Mouse (Mus musculus): ENCODE measurements at regions not wholly inside any gene's neighbourhood (a gene's known extent, or its start where the extent isn't known, plus 50 kb on each side); places are given as distances from the start of the nearest gene placed in this dataset.

DNA sequence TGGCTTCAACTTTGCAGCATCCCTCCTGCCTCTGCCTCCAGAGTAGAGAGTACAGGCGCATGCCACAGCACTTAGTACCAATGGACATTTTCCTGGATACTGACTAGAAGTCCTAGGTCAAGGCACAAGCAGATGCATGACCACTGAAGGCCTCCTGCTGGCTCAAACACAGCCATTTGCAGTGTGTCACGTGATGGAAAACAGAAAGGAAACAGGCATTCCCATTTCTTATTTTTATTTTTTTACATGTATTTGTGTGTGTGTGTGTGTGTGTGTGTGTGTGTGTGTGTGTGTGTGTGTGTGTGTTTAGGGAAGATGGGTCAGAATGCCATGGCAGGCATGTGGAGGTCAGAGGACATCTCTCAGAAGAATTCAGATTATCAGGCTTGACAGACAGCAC is 65.6 kb downstream of the Thap12 start:
- Histone ChIP-seq H3K27ac (ENCODE audit: insufficient read depth, low read length) (no peak overlapping the region), H3K4me3 (ENCODE audit: extremely low read depth, insufficient read depth, insufficient read length) (no peak overlapping the region), H3K27me3 (ENCODE audit: control insufficient read depth, insufficient read depth, low read length) (no peaks in the 10 kb centered on the region), H3K4me1 (ENCODE audit: control insufficient read depth, insufficient read depth, insufficient read length) (no peaks in the 10 kb centered on the region), H3K36me3 (ENCODE audit: control insufficient read depth, insufficient read depth, low read length) (no peaks in the 10 kb centered on the region)
- no peak for DNase-seq (ENCODE audit: low read depth in 1 of 2, low spot score in 2 of 2)
- no peak for TF ChIP-seq CTCF (IDR thresholded peaks at IDR 0.05; ENCODE audit: extremely low read depth, insufficient read depth, insufficient read length, insufficient replicate concordance)
- no peak for TF ChIP-seq POLR2A (IDR thresholded peaks at IDR 0.05; ENCODE audit: low read depth, low read length)
- 80% methylated on average over 2 of the region's 2 CpGs for WGBS

GRCm38 (mm10) chr7:98769111-98769734 is 65.7 kb upstream of the Wnt11 start:
- DNase-seq (ENCODE audit: low read depth in 1 of 2, low spot score in 2 of 2): no peak
- Histone ChIP-seq H3K4me1 (ENCODE audit: control insufficient read depth, insufficient read depth, insufficient read length) (no peaks in the 10 kb centered on the region), H3K27ac (ENCODE audit: insufficient read depth, low read length) (no peak overlapping the region), H3K27me3 (ENCODE audit: control insufficient read depth, insufficient read depth, low read length) (no peaks in the 10 kb centered on the region), H3K36me3 (ENCODE audit: control insufficient read depth, insufficient read depth, low read length) (no peaks in the 10 kb centered on the region), H3K4me3 (ENCODE audit: extremely low read depth, insufficient read depth, insufficient read length) (no peak overlapping the region)
- no peak for TF ChIP-seq POLR2A (IDR thresholded peaks at IDR 0.05; ENCODE audit: low read depth, low read length)
- TF ChIP-seq CTCF (IDR thresholded peaks at IDR 0.05; ENCODE audit: extremely low read depth, insufficient read depth, insufficient read length, insufficient replicate concordance): no peak
- WGBS: 21% methylated on average over 1 of the region's 1 CpGs

- no peak for DNase-seq (ENCODE audit: low read depth in 1 of 2, low spot score in 2 of 2)
- 5% methylated on average over 8 of the region's 8 CpGs for WGBS
- H3K27ac ChIP-seq (ENCODE audit: insufficient read depth, low read length): no peak overlapping the region
These were observed 64.5 kb upstream of the Wnt11 start for GRCm38 (mm10) chr7:98770257-98770890.

DNA sequence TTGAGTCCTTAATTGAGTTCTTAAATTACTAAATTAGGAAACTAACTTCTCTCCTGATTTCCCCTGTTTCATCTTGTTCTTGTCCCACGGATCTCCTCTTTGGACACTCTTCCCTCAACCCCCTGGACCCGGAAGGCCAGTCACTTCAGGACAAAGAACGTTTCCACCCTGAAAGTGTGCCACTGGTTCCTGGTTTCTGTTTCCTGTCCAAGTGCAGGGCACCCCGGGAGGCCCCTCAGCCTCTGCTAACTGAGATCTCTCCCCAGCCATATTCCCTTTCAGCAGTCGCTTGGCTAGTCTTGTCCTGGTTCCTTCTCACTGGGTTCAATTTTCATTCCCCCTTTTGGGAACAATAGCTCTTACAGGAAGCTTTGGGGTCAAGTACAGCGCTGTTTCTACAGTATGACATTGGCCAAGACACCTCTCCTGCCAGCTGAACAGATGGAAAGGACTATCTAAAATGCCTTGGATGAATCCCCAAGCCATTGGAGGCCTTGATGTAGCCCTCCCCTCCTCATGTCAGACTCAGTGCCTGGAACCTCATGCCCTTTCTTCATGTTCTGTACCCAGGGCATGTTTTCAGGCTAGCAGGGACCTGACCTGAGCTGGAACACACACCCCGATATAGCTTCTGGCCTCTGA is 63.7 kb upstream of the Wnt11 start:
- Histone ChIP-seq H3K4me3 (ENCODE audit: extremely low read depth, insufficient read depth, insufficient read length) (no peak overlapping the region), H3K27me3 (ENCODE audit: control insufficient read depth, insufficient read depth, low read length) (no peaks in the 10 kb centered on the region), H3K27ac (ENCODE audit: insufficient read depth, low read length) (no peak overlapping the region), H3K36me3 (ENCODE audit: control insufficient read depth, insufficient read depth, low read length) (no peaks in the 10 kb centered on the region), H3K4me1 (ENCODE audit: control insufficient read depth, insufficient read depth, insufficient read length) (no peaks in the 10 kb centered on the region)
- WGBS: 44% methylated on average over 7 of the region's 7 CpGs
- no peak for TF ChIP-seq CTCF (IDR thresholded peaks at IDR 0.05; ENCODE audit: extremely low read depth, insufficient read depth, insufficient read length, insufficient replicate concordance)
- TF ChIP-seq POLR2A (IDR thresholded peaks at IDR 0.05; ENCODE audit: low read depth, low read length): no peak
- DNase-seq (ENCODE audit: low read depth in 1 of 2, low spot score in 2 of 2): no peak

More at GRCm38 (mm10) chr7:98770257-98770890, 64.5 kb upstream of the Wnt11 start:
- no peak for TF ChIP-seq POLR2A (IDR thresholded peaks at IDR 0.05; ENCODE audit: low read depth, low read length)
- TF ChIP-seq CTCF (IDR thresholded peaks at IDR 0.05; ENCODE audit: extremely low read depth, insufficient read depth, insufficient read length, insufficient replicate concordance): no peak
- no peaks in the 10 kb centered on the region for H3K36me3 ChIP-seq (ENCODE audit: control insufficient read depth, insufficient read depth, low read length)
- H3K4me1 ChIP-seq (ENCODE audit: control insufficient read depth, insufficient read depth, insufficient read length): no peaks in the 10 kb centered on the region
- H3K4me3 ChIP-seq (ENCODE audit: extremely low read depth, insufficient read depth, insufficient read length): no peak overlapping the region
- no peaks in the 10 kb centered on the region for H3K27me3 ChIP-seq (ENCODE audit: control insufficient read depth, insufficient read depth, low read length)

DNA sequence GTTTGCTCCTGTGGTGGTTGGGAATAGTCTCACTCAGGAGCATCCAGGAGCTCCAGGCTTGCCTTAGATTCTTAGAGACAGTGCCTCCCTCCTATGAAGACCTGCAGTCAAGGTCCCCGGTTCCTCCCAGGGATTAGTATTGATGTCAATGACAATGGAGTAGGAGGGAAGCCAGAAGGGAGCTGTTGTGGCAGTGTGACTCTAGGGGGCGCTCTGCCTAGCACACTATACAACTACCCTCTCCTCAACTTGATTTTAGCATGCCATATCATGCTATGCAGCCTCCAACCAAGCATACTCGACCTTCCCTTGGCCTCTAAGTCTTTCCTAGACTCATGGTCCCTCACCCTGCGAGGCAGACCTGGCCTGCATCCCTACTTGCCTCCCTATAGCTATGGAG is 60.3 kb upstream of the Wnt11 start:
- whole genome bisulfite sequencing: 78% methylated on average over 4 of the region's 4 CpGs
- DNase-seq (ENCODE audit: low read depth in 1 of 2, low spot score in 2 of 2): no peak
- H3K27me3 ChIP-seq (ENCODE audit: control insufficient read depth, insufficient read depth, low read length): no peaks in the 10 kb centered on the region
- H3K36me3 ChIP-seq (ENCODE audit: control insufficient read depth, insufficient read depth, low read length): no peaks in the 10 kb centered on the region
- TF ChIP-seq CTCF (IDR thresholded peaks at IDR 0.05; ENCODE audit: extremely low read depth, insufficient read depth, insufficient read length, insufficient replicate concordance): no peak
- TF ChIP-seq POLR2A (IDR thresholded peaks at IDR 0.05; ENCODE audit: low read depth, low read length): no peak
- H3K4me1 ChIP-seq (ENCODE audit: control insufficient read depth, insufficient read depth, insufficient read length): no peaks in the 10 kb centered on the region
- no peak overlapping the region for H3K4me3 ChIP-seq (ENCODE audit: extremely low read depth, insufficient read depth, insufficient read length)
- no peak overlapping the region for H3K27ac ChIP-seq (ENCODE audit: insufficient read depth, low read length)

DNA sequence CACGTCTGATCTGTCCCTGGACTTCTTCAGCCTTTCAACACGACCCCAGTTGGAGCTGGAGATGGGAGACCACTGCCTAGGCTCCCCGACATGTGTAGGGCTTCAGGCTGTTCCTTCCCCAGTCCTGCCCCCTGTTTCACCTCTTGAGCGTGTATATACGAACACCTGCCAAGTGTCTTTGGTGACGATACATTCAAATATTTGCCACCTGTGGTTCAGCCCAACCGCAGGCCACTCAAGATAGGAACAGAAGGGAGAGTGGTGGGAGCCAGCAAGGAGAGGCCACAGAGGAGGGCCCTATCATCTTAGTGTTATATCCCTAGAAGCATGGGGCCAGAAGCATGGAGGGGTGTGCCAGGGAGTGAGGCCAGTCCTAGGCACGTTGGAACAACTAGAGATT is 59.9 kb upstream of the Wnt11 start:
- Histone ChIP-seq H3K4me3 (ENCODE audit: extremely low read depth, insufficient read depth, insufficient read length) (no peak overlapping the region), H3K4me1 (ENCODE audit: control insufficient read depth, insufficient read depth, insufficient read length) (no peaks in the 10 kb centered on the region), H3K27me3 (ENCODE audit: control insufficient read depth, insufficient read depth, low read length) (no peaks in the 10 kb centered on the region), H3K27ac (ENCODE audit: insufficient read depth, low read length) (no peak overlapping the region), H3K36me3 (ENCODE audit: control insufficient read depth, insufficient read depth, low read length) (no peaks in the 10 kb centered on the region)
- no peak for DNase-seq (ENCODE audit: low read depth in 1 of 2, low spot score in 2 of 2)
- TF ChIP-seq POLR2A (IDR thresholded peaks at IDR 0.05; ENCODE audit: low read depth, low read length) (no peak), CTCF (IDR thresholded peaks at IDR 0.05; ENCODE audit: extremely low read depth, insufficient read depth, insufficient read length, insufficient replicate concordance) (no peak)
- 90% methylated on average over 8 of the region's 8 CpGs for WGBS
